Mouse (Mus musculus): ENCODE measurements around the gene Rnaseh2b. TPM values are rescaled to one million over a fixed set of nuclear protein-coding genes. Genes with fewer than 3 reads are reported as not detected.

The Rnaseh2b gene
- polyA plus RNA-seq, 1 experiment from 2014 or later: 57.8 TPM

- H3K27ac ChIP-seq: no peak overlapping the region
- no peaks in the 10 kb centered on the region for H3K9me3 ChIP-seq
- H3K4me3 ChIP-seq: no peak overlapping the region
- H3K9ac ChIP-seq: no peak overlapping the region
- no peaks in the 10 kb centered on the region for H3K27me3 ChIP-seq
- no peak for ATAC-seq (ENCODE audit: borderline replicate concordance, extremely low read depth, low FRiP score, low TSS enrichment)
- H3K36me3 ChIP-seq: no peaks in the 10 kb centered on the region
- H3K4me1 ChIP-seq: peaks cover 14% of the 10 kb centered on the region
- no peak overlapping the region for H3K4me2 ChIP-seq
- WGBS: 65% methylated on average over 5 of the region's 5 CpGs
These were observed 31.1 kb downstream of the Rnaseh2b start for GRCm38 (mm10) chr14:62323457-62323856.

GRCm38 (mm10) chr14:62324943-62325342 lies 32.6 kb downstream of the Rnaseh2b start:
- no peak overlapping the region for H3K4me2 ChIP-seq
- no peaks in the 10 kb centered on the region for H3K27me3 ChIP-seq
- no peak for ATAC-seq (ENCODE audit: borderline replicate concordance, extremely low read depth, low FRiP score, low TSS enrichment)
- H3K36me3 ChIP-seq: no peaks in the 10 kb centered on the region
- no peaks in the 10 kb centered on the region for H3K9me3 ChIP-seq
- H3K4me3 ChIP-seq: no peak overlapping the region
- no peak overlapping the region for H3K9ac ChIP-seq
- WGBS: 86% methylated on average over 5 of the region's 5 CpGs
- H3K4me1 ChIP-seq: peaks cover 14% of the 10 kb centered on the region
- H3K27ac ChIP-seq: no peak overlapping the region

GRCm38 (mm10) chr14:62326026-62326425 lies 33.6 kb downstream of the Rnaseh2b start:
- Histone ChIP-seq H3K36me3 (no peaks in the 10 kb centered on the region), H3K4me2 (peak overlapping the region; percentile 0; the same call in 1 of the 2 replicates), H3K4me3 (no peak overlapping the region), H3K27me3 (no peaks in the 10 kb centered on the region), H3K27ac (no peak overlapping the region), H3K9me3 (no peaks in the 10 kb centered on the region), H3K4me1 (peaks cover 14% of the 10 kb centered on the region), H3K9ac (no peak overlapping the region)
- 30% methylated on average over 3 of the region's 3 CpGs for WGBS
- ATAC-seq (ENCODE audit: borderline replicate concordance, extremely low read depth, low FRiP score, low TSS enrichment): peak; percentile 57

- Histone ChIP-seq H3K4me3 (no peak overlapping the region), H3K27me3 (no peaks in the 10 kb centered on the region), H3K4me1 (peaks cover 19% of the 10 kb centered on the region), H3K27ac (no peak overlapping the region), H3K36me3 (no peaks in the 10 kb centered on the region), H3K4me2 (no peak overlapping the region), H3K9me3 (no peaks in the 10 kb centered on the region), H3K9ac (no peak overlapping the region)
- 33% methylated on average over 2 of the region's 2 CpGs for WGBS
- ATAC-seq (ENCODE audit: borderline replicate concordance, extremely low read depth, low FRiP score, low TSS enrichment): no peak
These were observed 34.8 kb downstream of the Rnaseh2b start for GRCm38 (mm10) chr14:62327171-62327570.

GRCm38 (mm10) chr14:62328606-62329005 lies 36.2 kb downstream of the Rnaseh2b start:
- H3K4me3 ChIP-seq: no peak overlapping the region
- ATAC-seq (ENCODE audit: borderline replicate concordance, extremely low read depth, low FRiP score, low TSS enrichment): no peak
- no peaks in the 10 kb centered on the region for H3K36me3 ChIP-seq
- peaks cover 31% of the 10 kb centered on the region for H3K4me1 ChIP-seq
- H3K4me2 ChIP-seq: no peak overlapping the region
- H3K27me3 ChIP-seq: no peaks in the 10 kb centered on the region
- no peaks in the 10 kb centered on the region for H3K9me3 ChIP-seq
- no peak overlapping the region for H3K9ac ChIP-seq
- 44% methylated on average over 6 of the region's 6 CpGs for WGBS
- no peak overlapping the region for H3K27ac ChIP-seq

- Histone ChIP-seq H3K4me2 (no peak overlapping the region), H3K4me1 (peaks cover 38% of the 10 kb centered on the region), H3K9ac (no peak overlapping the region), H3K27ac (no peak overlapping the region), H3K4me3 (no peak overlapping the region), H3K27me3 (no peaks in the 10 kb centered on the region), H3K9me3 (no peaks in the 10 kb centered on the region), H3K36me3 (no peaks in the 10 kb centered on the region)
- ATAC-seq (ENCODE audit: borderline replicate concordance, extremely low read depth, low FRiP score, low TSS enrichment): no peak
- 82% methylated on average over 3 of the region's 3 CpGs for WGBS
These were observed 37.2 kb downstream of the Rnaseh2b start for GRCm38 (mm10) chr14:62329631-62330030.

GRCm38 (mm10) chr14:62331457-62331856 lies 39.1 kb downstream of the Rnaseh2b start:
- peak overlapping the region; percentile 87 for H3K4me3 ChIP-seq
- no peaks in the 10 kb centered on the region for H3K36me3 ChIP-seq
- no peak for ATAC-seq (ENCODE audit: borderline replicate concordance, extremely low read depth, low FRiP score, low TSS enrichment)
- H3K4me1 ChIP-seq: peaks cover 31% of the 10 kb centered on the region
- no peaks in the 10 kb centered on the region for H3K9me3 ChIP-seq
- WGBS: 17% methylated on average over 6 of the region's 6 CpGs
- H3K9ac ChIP-seq: peak overlapping the region; percentile 76
- H3K27me3 ChIP-seq: no peaks in the 10 kb centered on the region
- H3K4me2 ChIP-seq: peak overlapping the region; percentile 72
- 0 out of 2 replicates have a peak overlapping the region, but pooled peaks have one; percentile 91 for H3K27ac ChIP-seq

GRCm38 (mm10) chr14:62331866-62332619 lies 39.7 kb downstream of the Rnaseh2b start:
- Histone ChIP-seq H3K4me1 (peaks cover 27% of the 10 kb centered on the region), H3K4me2 (peak overlapping the region; percentile 72), H3K36me3 (no peaks in the 10 kb centered on the region), H3K4me3 (peak overlapping the region; percentile 87), H3K9me3 (no peaks in the 10 kb centered on the region), H3K9ac (peak overlapping the region; percentile 76), H3K27me3 (no peaks in the 10 kb centered on the region), H3K27ac (peak overlapping the region; percentile 91)
- ATAC-seq (ENCODE audit: borderline replicate concordance, extremely low read depth, low FRiP score, low TSS enrichment): peak; percentile 82
- under 1% methylated on average over 62 of the region's 62 CpGs for WGBS

GRCm38 (mm10) chr14:62333909-62334687 lies 41.7 kb downstream of the Rnaseh2b start:
- no peak for ATAC-seq (ENCODE audit: borderline replicate concordance, extremely low read depth, low FRiP score, low TSS enrichment)
- Histone ChIP-seq H3K27me3 (no peaks in the 10 kb centered on the region), H3K9ac (no peak overlapping the region), H3K9me3 (no peaks in the 10 kb centered on the region), H3K4me1 (peaks cover 25% of the 10 kb centered on the region), H3K36me3 (no peaks in the 10 kb centered on the region), H3K27ac (no peak overlapping the region), H3K4me2 (no peak overlapping the region), H3K4me3 (no peak overlapping the region)
- WGBS: 73% methylated on average over 9 of the region's 9 CpGs

- Histone ChIP-seq H3K27me3 (no peaks in the 10 kb centered on the region), H3K4me3 (no peak overlapping the region), H3K36me3 (no peaks in the 10 kb centered on the region), H3K4me2 (no peak overlapping the region), H3K9me3 (no peaks in the 10 kb centered on the region), H3K4me1 (peaks cover 29% of the 10 kb centered on the region; the same call in 1 of the 2 replicates), H3K9ac (no peak overlapping the region), H3K27ac (no peak overlapping the region)
- WGBS: 95% methylated on average over 1 of the region's 1 CpGs
- no peak for ATAC-seq (ENCODE audit: borderline replicate concordance, extremely low read depth, low FRiP score, low TSS enrichment)
These were observed 46.8 kb downstream of the Rnaseh2b start for GRCm38 (mm10) chr14:62339196-62339595.

- Histone ChIP-seq H3K4me2 (0 out of 2 replicates have a peak overlapping the region, but pooled peaks have one; percentile 4), H3K36me3 (no peaks in the 10 kb centered on the region), H3K27me3 (no peaks in the 10 kb centered on the region), H3K27ac (peak overlapping the region; percentile 43; the same call in 1 of the 2 replicates), H3K4me1 (peaks cover 29% of the 10 kb centered on the region; the same call in 1 of the 2 replicates), H3K9me3 (no peaks in the 10 kb centered on the region), H3K9ac (no peak overlapping the region), H3K4me3 (no peak overlapping the region)
- WGBS: 43% methylated on average over 8 of the region's 8 CpGs
- peak; percentile 49; the same call in 1 of the 2 replicates for ATAC-seq (ENCODE audit: borderline replicate concordance, extremely low read depth, low FRiP score, low TSS enrichment)
These were observed 49.7 kb downstream of the Rnaseh2b start for GRCm38 (mm10) chr14:62341887-62342642.

All from lung, embryonic 15.5 days (tissue).